Mouse (Mus musculus): ENCODE measurements at regions not wholly inside any gene's neighbourhood (a gene's known extent, or its start where the extent isn't known, plus 50 kb on each side); places are given as distances from the start of the nearest gene placed in this dataset.

GRCm38 (mm10) chr3:99741249-99742222, 143.7 kb upstream of the Spag17 start:
- TF ChIP-seq CTCF (IDR thresholded peaks at IDR 0.05; ENCODE audit: low read depth) (no peak), EP300 (optimal IDR thresholded peaks at IDR 0.05) (no peak)
